Mouse (Mus musculus): ENCODE measurements around the gene Btnl2.
"Not testable (repeated sequence)": the region's sequence is repeated elsewhere in the genome, so short reads cannot be mapped to it uniquely, and the experiment has no call there.

Gene Btnl2
- long read RNA-seq, experiment 1 = 0 reads
- long read RNA-seq, experiment 2 = 0 reads

- intact Hi-C loops (cut with DNase I) = no loop called here
Observed at GRCm38 (mm10) chr17:34354539-34354938, at the start of gene Btnl2. Btnl2 (plus strand) TSS chr17:34354822.

- intact Hi-C loops (cut with DNase I) = no loop called here
Observed at GRCm38 (mm10) chr17:34305380-34306030, 49.1 kb upstream of the Btnl2 start, which contains the start of gene H2-Eb1. H2-Eb1 (plus strand) TSS chr17:34305867.

GRCm38 (mm10) chr17:34306407-34306806 is 48.2 kb upstream of the Btnl2 start:
- intact Hi-C loops (cut with DNase I) = no loop called here

GRCm38 (mm10) chr17:34307216-34307615 is 47.4 kb upstream of the Btnl2 start:
- intact Hi-C loops (cut with DNase I) = no loop called here

GRCm38 (mm10) chr17:34308161-34308560 is 46.5 kb upstream of the Btnl2 start:
- intact Hi-C loops (cut with DNase I) = no loop called here

GRCm38 (mm10) chr17:34309225-34309624 is 45.4 kb upstream of the Btnl2 start:
- intact Hi-C loops (cut with DNase I) = no loop called here

- intact Hi-C loops (cut with DNase I) = no loop called here
Observed at GRCm38 (mm10) chr17:34309683-34310385, 44.8 kb upstream of the Btnl2 start.

GRCm38 (mm10) chr17:34310526-34310925 is 44.1 kb upstream of the Btnl2 start:
- intact Hi-C loops (cut with DNase I) = not testable (repeated sequence)

- intact Hi-C loops (cut with DNase I) = loop anchor here (1.0 kb wide), 1 partner anchor 62 kb away; no protein-coding TSS in a partner anchor
Observed at GRCm38 (mm10) chr17:34312185-34312584, 42.4 kb upstream of the Btnl2 start.

GRCm38 (mm10) chr17:34313393-34313792 is 41.2 kb upstream of the Btnl2 start:
- intact Hi-C loops (cut with DNase I) = no loop called here

GRCm38 (mm10) chr17:34314286-34314685 is 40.3 kb upstream of the Btnl2 start:
- intact Hi-C loops (cut with DNase I) = no loop called here

- intact Hi-C loops (cut with DNase I) = no loop called here
Observed at GRCm38 (mm10) chr17:34315512-34315911, 39.1 kb upstream of the Btnl2 start.

GRCm38 (mm10) chr17:34316697-34317096 is 37.9 kb upstream of the Btnl2 start:
- intact Hi-C loops (cut with DNase I) = no loop called here

- intact Hi-C loops (cut with DNase I) = no loop called here
Observed at GRCm38 (mm10) chr17:34317275-34317674, 37.3 kb upstream of the Btnl2 start.

GRCm38 (mm10) chr17:34325436-34325835 is 29.2 kb upstream of the Btnl2 start, which contains the start of gene H2-Eb2:
H2-Eb2 (plus strand) TSS chr17:34325665.
- intact Hi-C loops (cut with DNase I) = no loop called here

- intact Hi-C loops (cut with DNase I) = no loop called here
Observed at GRCm38 (mm10) chr17:34326373-34326772, 28.2 kb upstream of the Btnl2 start.

GRCm38 (mm10) chr17:34329807-34330206 is 24.8 kb upstream of the Btnl2 start:
- intact Hi-C loops (cut with DNase I) = no loop called here

GRCm38 (mm10) chr17:34331200-34331599 is 23.4 kb upstream of the Btnl2 start:
- intact Hi-C loops (cut with DNase I) = no loop called here

- intact Hi-C loops (cut with DNase I) = no loop called here
Observed at GRCm38 (mm10) chr17:34340619-34341402, 13.8 kb upstream of the Btnl2 start.

GRCm38 (mm10) chr17:34344882-34345281 is 9.7 kb upstream of the Btnl2 start:
- intact Hi-C loops (cut with DNase I) = no loop called here

GRCm38 (mm10) chr17:34345486-34345885 is 9.1 kb upstream of the Btnl2 start:
- intact Hi-C loops (cut with DNase I) = no loop called here

GRCm38 (mm10) chr17:34346041-34346440 is 8.6 kb upstream of the Btnl2 start:
- intact Hi-C loops (cut with DNase I) = no loop called here
